1 mouse cellular context compared by ENCODE assay signal in the genomic region with DNA sequence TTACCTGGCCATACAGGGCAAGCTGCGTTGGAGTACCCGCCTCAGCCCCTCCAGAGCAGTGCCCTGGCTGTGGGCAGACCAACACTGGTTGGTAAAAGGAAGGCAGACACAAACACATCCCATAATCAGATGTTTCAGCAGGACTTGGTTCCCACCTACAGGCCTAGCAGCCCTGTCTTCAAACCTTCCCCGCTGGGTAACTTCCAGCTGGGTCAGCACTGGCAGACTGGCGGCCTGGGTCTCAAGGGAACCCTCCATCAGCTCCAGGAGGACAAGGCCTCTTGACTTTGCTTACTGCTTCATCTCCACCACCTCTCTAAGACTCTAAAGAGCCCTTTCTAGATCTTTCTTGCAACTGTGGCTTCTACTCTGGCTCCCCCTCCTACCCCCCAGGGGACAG.
TF ChIP-seq lines count a peak whose summit lies in the region.

No protein-coding gene starts in this region.

TF ChIP-seq in myocyte, 11 proteins besides CTCF, POLR2A, EP300 and RAD21 (continued from another document):
- no peak for TF ChIP-seq POLR2AphosphoS2 (IDR thresholded peaks at IDR 0.05; ENCODE audit: insufficient read length, low read depth)
- TF ChIP-seq MYOG (IDR thresholded peaks at IDR 0.05; ENCODE audit: control insufficient read depth in 1 of 3, insufficient read depth in 1 of 3, insufficient read length in 2 of 3, low read depth in 2 of 3), result no peak
- no peak for TF ChIP-seq REST (IDR thresholded peaks at IDR 0.05; ENCODE audit: insufficient read depth, insufficient read length)
- no peak for TF ChIP-seq MAX (IDR thresholded peaks at IDR 0.05; ENCODE audit: low read depth)
- no peak for TF ChIP-seq MYOD1 (IDR thresholded peaks at IDR 0.05; ENCODE audit: control insufficient read depth in 1 of 3, insufficient read length in 2 of 3, low read depth in 2 of 3)
- TF ChIP-seq SRF (IDR thresholded peaks at IDR 0.05; ENCODE audit: control insufficient read depth, insufficient read length, low read depth), result no peak
- no peak for TF ChIP-seq TCF12 (IDR thresholded peaks at IDR 0.05; ENCODE audit: insufficient read depth, poor library complexity, severe bottlenecking)
- TF ChIP-seq TCF3 (IDR thresholded peaks at IDR 0.05; ENCODE audit: insufficient read length, low read depth), result no peak
- no peak for TF ChIP-seq USF1 (IDR thresholded peaks at IDR 0.05; ENCODE audit: low read depth)
- no peak for TF ChIP-seq CEBPB (IDR thresholded peaks at IDR 0.05; ENCODE audit: insufficient read depth, poor library complexity, severe bottlenecking)
